Mouse (Mus musculus): ENCODE results near the gene Colgalt2.

Gene Colgalt2

DNA sequence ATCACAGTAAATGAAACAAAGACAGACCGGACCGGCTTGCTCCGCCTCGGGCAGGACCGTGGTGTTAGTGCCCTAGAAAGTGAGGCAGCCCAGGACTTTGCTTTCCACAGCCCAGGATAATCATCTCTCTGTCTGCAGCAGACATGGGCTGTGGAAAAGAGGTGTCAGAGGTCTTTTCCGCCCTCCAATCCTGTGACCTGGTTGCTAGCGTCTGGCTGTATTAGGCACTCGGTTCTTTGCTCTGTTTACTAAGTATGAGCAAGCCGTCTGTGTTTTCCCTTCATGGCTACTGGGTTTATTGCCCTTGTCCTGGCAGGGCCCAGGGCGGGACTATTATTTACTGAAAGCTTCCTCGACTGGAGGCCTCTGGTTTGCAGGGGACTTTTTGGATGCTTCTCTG is 98.0 kb downstream of the Colgalt2 start:
- DNase-seq: no peak

- no peak for DNase-seq
Observed at GRCm38 (mm10) chr1:152499802-152500201, 100.2 kb downstream of the Colgalt2 start.

DNA sequence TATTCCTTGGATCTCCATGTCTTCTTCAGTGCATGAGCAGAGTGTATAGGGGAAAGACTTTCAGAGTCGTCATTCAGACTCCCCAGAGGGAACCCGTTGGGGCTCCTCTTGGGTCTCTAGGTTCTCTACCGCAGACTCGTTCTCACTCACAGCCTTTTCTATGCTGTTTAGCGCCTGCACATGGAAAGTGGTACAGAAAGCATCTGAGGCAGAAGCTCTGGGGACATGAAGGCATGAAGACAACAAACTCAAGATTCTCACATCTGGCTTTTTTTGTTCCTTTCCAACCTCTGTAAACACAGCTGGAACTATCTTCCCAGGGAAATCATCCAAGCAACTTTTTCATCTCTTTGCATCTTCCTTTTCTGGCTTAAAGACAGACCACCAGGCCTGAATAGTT is 106.5 kb downstream of the Colgalt2 start:
- DNase-seq: no peak

- no peak for DNase-seq
Observed at GRCm38 (mm10) chr1:152506726-152507125, 107.1 kb downstream of the Colgalt2 start.

- DNase-seq: no peak
Observed at GRCm38 (mm10) chr1:152508481-152509220, 109.0 kb downstream of the Colgalt2 start.

DNA sequence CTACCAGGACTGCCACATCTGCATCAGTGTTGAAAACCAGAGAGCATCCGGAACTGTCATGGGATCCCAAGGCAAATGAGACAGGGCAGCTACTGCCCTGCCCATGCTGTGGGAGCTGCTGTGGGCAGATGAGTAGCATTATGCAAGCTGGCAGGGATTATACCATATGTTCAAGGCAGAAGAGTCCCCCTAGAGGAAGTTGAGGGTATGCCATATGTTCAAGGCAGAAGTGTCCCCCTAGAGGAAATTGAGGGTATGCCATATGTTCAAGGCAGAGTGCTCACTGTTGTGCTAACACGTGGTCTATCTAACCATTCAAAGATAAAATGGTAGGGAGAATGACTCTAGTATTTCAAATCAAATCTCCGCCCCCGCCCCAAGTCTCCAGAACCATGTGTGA is 111.6 kb downstream of the Colgalt2 start:
- DNase-seq: no peak

GRCm38 (mm10) chr1:152514256-152514655 is 114.6 kb downstream of the Colgalt2 start:
- DNase-seq: no peak

- DNase-seq: no peak
Observed at GRCm38 (mm10) chr1:152517057-152517570, 117.5 kb downstream of the Colgalt2 start.

DNA sequence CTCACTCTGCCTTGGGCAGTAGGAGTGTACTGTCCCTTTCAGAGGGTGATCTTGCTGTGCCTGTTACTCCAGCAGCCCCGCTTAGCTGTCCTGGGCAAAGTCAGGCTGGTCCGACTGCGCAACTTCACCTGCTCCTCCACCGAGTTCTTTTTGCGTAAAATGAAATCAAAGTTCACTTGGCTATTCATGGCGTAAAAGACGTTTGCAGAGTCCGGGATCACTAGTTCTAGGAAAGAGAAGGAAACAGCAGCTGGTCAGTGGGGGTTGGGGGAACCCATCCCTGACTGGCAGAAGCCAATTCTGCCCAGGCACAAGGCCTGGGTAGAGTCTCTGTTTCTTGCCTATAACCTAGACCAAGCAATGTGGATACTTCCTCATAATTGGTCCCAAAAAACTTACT is 119.3 kb downstream of the Colgalt2 start:
- DNase-seq: no peak

DNA sequence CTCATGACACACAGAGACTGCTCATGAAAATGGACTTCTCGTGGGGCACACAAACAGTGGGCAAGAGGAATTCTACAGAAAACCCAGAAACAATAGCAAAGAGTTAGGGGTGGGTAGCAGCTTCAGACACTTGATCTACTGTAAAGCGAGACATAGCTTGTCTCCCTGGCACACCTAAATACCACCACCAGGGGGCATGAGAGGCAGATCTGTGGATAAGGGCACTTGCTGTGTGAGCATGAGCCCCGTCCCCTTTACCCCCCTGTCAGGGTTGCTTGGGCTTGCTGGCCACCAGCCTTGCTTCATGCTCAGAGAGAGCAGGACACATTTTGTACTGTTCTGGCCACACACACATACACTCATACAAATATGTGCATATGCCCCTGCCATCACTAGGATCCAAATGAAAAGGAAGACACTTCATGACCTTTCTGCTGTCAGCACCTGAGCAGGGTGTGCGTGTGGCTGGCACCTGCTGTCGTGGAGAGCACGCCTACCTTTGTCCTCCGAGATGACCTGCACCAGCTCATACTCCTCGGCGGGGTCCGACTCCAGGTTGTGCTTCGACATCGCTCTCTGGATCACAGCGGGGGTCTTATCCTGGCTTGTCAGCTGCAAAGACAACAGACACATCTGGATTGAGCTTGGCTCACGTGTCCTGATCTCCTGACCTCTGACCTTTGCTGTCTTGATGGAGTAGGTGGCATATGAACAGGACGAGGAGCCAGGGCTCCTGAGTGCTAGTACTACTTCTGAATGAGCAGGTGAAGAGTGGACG is 121.4 kb downstream of the Colgalt2 start:
- no peak for DNase-seq

GRCm38 (mm10) chr1:152522226-152522625 is 122.6 kb downstream of the Colgalt2 start:
- peak; percentile 53 for DNase-seq

DNA sequence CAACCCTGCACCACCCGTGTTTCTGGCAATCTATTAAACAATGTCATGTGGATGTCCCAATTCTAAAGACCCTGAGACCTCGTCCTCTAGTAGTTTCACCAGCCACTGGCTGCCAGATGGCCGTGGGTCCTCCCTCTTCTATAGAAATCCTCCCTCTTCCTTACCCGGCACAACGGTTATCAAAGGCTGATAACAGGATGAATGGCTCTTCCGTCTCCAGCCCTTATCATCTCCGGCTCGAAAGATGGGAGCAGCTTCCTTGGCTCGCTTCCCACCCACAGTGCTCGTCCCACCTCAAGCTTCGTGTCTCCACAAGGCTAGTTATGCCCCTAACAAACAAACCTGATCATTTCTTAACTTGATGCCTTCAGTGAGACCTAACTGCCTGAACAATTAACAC is 123.7 kb downstream of the Colgalt2 start:
- DNase-seq: no peak

GRCm38 (mm10) chr1:152524098-152524892 is 124.7 kb downstream of the Colgalt2 start:
- DNase-seq: peak; percentile 77

DNA sequence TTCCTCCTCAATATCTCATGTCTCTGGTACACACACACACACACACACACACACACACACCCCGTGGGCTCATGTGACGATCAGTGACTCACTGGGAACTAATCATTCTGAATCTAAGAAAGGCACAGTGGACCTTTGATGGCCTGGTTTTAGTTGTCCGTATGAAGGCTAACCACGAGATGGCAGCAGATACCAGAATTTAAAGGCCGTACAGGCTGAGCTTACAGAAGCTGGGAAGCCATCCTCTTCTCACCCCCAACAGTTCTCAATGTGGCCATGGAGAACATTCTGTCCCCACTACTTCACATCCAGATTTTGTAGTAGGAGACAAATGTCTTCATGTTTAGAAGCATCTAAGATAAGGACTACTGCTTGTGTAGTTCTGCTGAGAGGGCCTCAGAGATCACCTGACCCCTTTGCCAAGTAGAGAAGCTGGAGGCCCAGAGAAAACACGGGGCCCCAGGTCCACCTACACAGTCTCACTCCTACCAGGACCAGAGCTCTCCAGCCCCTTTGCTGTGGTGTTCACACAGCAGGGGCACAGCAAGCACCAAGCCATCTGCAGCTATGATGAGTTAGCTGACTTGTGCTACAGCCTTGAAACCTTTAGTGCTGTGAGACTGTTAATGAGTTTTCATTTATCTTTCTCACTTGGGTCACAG is 125.5 kb downstream of the Colgalt2 start:
- DNase-seq: peak; percentile 68

DNA sequence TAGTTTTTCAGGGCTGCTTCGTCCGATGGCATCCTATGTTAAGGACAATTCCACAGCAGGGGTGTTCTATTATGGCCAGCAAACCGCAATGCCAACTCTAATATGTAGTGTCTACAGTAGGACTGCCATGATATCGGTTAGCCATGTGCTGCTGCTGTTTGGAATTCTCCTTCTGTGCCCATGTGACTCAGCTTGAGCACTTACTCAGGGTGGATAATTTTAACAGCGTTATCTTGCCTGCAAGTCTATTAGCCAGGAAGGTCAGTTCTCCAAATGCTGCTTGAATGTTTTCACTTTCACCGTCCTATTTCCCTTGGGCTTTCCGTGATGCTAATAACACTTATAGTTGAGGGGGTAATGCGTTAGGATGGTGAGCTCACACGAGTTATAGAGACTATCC is 126.5 kb downstream of the Colgalt2 start:
- no peak for DNase-seq

GRCm38 (mm10) chr1:152528214-152528613 is 128.6 kb downstream of the Colgalt2 start:
- no peak for DNase-seq

DNA sequence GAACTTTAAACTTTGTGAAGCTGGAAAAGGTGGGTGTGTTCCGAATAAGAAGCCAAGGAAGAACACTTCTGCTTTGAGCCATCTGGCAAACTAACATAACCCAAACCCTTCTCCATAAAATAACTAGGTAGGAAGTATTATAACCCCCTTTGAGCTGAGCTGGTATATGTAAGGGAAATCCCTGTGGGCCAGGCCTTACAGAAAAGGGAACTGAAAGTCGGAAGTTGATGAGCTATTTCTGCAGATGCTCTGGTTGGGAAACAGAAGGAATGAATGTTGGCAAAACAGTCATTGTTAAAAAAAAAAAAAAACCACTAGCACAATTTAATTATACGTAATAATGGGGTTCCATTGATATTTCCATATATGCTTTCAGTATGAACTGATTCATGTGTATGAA is 129.1 kb downstream of the Colgalt2 start:
- DNase-seq: no peak

DNA sequence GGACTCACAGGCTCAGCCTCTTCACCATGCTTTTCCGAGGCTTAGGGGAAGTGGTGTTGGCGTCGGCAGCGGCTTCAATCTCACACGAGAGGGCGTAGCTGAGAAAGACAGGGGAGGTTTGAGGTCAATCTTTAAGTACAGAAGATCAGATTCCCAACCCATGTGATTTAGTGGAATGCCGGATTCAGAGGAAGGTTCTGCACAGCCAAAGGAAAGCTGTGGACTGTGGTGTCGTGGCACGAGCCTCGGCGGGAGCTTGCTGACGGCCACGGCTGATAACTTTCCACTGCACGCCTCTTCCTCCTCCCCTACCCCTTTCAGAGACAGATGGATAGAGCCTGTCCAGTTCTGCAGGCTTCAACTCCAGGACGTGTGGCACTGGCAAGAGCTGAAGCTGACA is 131.9 kb downstream of the Colgalt2 start:
- DNase-seq: no peak

DNA sequence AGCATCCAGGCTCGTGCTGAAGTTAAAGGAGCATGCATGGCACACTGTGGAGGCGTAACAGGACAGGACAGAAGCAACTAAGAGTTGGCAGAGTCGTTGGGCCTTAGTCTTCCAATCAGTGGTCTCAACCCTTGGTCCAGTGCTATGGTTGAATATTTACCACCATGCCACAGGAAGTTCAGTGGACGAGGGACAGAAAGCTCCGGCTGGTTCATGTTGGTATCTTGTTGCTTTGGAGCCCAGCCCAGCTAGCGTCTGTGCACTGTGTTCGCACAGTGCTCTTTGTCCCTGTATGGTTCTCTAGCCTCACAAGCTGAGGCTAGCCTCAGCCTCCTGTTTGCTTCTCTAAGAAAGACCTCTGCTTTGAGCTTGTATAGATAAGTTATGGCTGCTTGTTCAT is 134.9 kb downstream of the Colgalt2 start:
- no peak for DNase-seq

DNA sequence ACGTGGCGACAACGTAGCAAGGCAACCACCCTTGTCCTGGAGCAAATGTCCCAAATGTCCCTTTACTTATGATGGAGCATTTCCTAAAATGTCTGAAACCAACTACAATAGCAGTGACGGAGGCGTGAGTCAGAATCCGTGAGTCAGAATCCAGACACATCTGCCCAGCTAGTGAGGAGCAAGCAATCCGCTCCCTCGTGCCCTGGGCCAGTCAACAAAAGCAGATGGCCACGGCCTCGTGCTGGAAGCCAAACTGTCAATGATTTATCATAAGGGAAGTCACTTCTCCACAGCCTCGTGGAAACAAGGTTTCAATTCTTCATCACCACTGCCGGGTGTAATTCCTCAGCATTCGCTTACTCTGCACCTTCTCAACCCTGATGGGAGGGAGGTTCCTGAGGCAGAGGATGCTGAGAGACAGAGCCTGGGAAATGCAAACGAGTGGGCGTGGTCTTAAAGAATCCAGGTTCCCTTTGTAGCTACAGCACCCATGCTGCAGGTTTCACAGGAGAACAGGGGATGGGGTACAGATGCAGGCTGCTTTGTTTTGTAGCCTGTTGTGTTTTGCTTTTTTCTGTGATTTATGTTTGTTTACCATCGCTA is 136.9 kb downstream of the Colgalt2 start:
- peak; percentile 39 for DNase-seq

DNA sequence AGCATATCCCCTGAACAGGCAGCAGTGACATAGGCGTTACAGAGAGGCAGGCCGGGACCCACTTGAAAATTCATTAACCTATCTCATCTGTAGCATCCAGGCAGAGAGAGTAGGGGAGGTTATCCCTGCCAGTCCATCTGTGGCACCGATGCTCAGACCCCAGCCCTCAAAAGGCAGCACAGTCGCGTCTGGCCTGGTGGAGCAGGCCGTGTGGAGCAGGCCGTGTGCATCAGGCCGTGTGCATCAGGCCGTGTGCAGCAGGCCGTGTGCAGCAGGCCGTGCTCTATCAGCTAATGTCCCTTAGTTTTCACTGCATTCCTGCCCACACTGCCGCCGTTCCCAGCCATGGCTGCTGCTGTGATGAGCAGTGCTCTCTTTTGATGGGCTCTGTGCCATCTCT is 137.6 kb downstream of the Colgalt2 start:
- no peak for DNase-seq

DNA sequence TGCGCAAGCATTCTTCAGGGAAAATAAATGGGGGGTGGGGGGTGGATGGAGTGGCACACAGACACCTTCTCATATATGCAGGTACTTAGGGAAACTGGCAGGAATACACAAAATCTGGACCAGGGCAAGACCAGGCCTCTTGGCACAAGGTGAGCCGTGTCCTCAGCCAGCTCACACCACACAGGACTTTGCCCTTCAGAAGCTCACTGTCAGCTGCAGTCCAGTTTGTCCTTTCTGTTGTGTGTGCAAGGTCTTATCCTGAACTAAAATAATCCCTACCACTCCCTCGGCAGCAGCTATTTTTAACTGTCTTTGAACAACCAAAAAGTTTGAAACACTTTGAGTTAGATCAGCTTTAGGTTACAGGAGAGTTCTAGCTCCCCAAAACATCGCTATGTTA is 139.2 kb downstream of the Colgalt2 start:
- DNase-seq: no peak
